Mouse (Mus musculus) A20 (cell line): ENCODE measurements around the gene Csgalnact2.
A peak's percentile ranks its signal among the peaks of the same experiment; 100 is the strongest.

Experiments
- DNase-seq: peaks from one replicate; pipeline ENCODE4 v3.0.0-alpha.2; 2011; ENCODE audit warnings: low read depth, low spot score

The Csgalnact2 gene

DNA sequence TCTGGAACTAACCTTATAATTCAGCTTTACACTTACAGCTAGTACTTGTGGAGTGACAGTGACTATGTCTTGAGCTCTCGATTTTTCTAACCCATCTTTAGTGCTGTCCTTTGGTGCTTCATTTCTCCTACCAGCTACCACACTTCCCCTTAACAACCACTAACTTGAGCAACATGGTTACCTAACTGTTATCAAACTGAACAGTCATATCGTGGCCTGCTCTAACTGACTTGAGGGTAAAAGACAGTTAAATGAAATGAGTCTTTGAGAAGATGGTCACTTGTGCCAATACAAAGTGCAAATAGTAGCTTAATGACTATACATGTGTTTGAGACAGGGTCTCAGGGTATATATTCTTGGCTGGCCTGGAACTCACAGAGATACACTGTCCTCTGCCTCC is 1.8 kb downstream of the Csgalnact2 start:
- no peak for DNase-seq

GRCm38 (mm10) chr6:118134461-118134860 is 4.5 kb downstream of the Csgalnact2 start:
- peak; percentile 59 for DNase-seq

DNA sequence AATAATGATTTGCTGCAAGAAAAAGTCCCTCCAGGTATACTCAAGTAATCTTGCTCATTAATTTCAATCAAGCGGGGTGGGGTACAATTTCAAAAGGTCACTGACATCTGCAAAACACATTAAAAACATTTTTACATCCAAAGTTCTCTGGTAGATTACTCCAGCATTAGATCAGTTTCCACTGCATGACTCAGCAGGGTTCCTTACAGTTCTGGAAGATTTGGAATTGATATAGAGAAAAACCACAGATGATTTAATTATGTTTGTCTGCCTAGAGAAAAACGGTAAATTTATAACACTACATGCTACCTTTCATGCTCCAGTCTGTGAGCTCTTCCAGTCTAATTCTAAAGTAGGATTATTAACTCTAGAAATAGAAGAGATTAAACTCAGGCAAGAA is 8.9 kb downstream of the Csgalnact2 start:
- no peak for DNase-seq

DNA sequence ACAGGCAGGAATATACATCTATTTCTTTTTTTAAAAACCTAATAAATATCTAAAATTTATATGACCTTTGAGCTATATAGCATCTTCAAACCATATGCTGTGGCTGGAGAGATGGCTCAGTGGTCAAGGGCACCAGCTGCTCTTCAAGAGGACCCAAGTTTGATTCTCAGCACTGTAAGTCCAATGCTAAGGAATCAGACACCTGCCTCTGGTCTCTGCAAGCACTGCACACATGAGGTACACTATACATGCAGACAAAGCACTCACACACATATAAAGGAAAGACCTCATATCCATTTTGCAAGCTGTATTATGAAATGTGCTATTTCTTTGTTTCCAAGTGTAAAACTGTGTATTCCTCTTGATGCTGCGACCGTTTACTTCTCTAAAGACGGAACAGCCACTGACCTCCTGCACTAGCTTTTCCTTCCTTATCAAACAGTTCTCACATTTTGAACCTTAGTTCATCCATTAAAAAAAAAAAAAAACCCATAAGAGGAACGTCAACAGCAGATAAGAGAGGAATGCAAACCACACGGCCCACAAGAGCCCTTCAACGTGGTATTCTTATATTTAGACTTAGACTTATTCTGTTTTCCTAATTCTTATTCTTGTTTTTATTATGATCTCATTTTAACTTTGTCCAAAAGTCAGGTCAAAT is 11.0 kb downstream of the Csgalnact2 start:
- no peak for DNase-seq

- no peak for DNase-seq
Measured at GRCm38 (mm10) chr6:118127198-118127597, 11.7 kb downstream of the Csgalnact2 start.

GRCm38 (mm10) chr6:118126577-118126976 is 12.4 kb downstream of the Csgalnact2 start:
- no peak for DNase-seq

DNA sequence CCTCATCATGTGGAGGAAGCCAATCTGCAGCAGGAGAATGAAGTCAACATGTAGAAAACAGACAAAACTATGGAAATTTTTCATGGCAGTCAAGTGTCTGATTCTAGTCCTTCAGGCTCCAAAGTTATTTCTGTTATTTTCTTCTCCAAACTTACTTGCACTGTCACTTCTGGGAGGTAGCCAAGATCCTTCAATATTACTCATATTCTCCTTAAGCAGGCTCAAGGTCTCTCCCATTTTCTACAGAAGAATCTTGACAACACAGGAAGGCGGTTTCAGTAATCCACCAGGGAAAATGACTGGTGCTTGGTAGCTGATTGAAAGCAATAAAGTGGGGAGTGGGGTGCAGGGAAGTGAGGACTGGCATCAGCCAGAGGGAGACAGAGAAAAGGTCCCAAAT is 16.2 kb downstream of the Csgalnact2 start:
- no peak for DNase-seq

DNA sequence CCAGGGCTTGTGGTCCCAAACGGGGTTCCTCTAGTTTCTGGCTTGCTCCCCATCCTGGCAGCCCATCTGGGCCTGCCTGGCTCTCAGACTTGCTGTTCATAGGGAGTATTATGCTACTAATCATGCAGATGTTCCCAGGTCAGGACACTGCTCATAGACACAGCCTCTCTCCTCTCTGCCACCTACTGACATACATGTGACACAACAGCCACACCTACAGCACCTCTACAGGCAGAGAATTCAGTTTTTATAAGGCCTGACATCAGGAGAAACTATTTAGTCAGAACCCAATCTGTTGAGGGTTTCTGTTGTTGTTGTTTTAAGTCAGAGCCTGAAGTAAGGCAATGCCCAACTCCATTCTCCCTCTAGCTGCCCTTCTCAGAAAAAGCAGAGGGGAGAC is 27.1 kb downstream of the Csgalnact2 start:
- DNase-seq: peak; percentile 27

DNA sequence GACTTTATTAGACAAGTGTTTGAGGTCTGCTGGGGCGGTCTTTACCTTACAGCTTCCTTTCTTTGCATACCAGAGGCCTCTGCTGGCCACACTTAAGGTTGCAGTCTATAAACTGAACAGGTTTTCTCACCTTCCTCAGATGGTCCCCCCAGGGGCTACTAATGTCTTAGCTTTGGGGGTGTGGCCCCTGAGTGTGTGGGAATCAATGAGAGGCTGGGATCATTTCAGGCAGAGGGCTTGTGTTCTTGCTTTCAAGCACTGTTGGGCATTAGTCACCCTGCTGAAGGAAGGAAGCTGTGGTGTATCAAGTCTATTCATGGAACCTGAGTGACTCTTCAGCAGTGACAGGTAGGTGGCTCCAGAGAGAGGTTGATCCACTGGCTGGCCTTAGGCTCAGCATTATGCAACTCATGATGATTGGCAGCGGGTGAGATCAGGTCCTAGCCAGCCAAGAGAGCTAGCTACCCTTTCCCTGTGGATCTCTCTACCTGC is 39.6 kb downstream of the Csgalnact2 start:
- peak; percentile 48 for DNase-seq

- DNase-seq: no peak
Measured at GRCm38 (mm10) chr6:118097765-118098365, 41.1 kb downstream of the Csgalnact2 start.

- DNase-seq: no peak
Measured at GRCm38 (mm10) chr6:118090827-118091226, 48.1 kb downstream of the Csgalnact2 start.

GRCm38 (mm10) chr6:118088750-118089440 is 50.0 kb downstream of the Csgalnact2 start:
- DNase-seq: no peak

GRCm38 (mm10) chr6:118087955-118088354 is 51.0 kb downstream of the Csgalnact2 start:
- peak; percentile 41 for DNase-seq

DNA sequence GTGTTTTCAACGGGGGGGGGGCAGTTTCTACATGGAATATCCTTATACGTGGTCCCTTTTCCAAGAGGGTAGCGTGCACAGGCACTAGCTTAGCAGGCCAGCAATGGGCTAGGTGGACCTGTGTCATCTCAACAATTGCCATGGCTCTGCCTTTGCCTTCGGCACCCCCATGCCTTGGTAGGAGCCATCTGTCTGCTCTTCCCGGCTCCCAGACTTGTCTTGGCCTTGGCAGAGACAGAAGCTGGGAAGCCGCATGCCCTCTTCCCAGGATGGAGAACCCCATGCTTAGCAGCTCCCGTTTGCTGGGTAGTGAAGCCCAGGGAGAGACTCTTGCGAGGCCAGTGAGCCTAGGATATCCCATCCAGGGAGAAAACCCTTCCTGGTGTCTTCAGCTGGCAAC is 54.3 kb downstream of the Csgalnact2 start:
- no peak for DNase-seq

- no peak for DNase-seq
Measured at GRCm38 (mm10) chr6:118083608-118084007, 55.3 kb downstream of the Csgalnact2 start.

DNA sequence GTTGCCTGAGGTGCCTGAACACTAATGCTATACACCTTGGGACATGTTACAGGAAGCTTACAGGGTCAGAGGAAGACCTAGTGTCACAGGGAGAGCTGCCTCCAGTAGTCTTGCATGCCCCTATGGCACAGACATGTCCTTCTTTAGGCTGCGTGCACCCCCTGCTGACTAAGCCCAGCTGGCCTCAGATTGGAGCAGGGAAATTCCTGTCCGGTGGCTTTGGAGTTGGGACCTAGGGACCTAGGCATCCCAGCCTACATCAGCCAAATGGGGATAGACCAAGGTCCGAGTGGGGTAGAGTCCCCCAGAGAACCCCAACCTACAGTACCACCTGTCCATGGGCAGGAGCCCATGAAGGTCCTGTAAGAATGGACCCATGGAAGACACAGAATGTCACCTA is 56.6 kb downstream of the Csgalnact2 start:
- no peak for DNase-seq

DNA sequence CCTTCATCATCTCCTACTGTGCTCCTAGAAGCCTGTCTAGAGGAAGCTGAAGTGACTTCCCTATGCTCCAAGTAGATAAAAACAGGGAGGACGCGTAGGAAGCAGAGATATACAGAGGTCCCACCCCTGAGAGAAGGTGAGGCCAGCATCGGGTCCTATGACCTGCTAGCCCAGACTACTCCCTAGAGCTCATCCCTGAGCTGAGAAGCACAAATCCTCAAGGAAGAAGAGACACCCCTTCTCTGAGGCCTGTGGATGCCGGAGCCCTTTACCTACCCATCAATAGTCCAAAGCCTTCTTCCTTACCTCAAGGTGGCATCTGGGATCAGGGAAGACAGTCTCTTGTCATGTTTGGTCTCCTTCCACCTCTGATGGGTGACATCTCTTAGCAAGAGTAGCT is 58.2 kb downstream of the Csgalnact2 start:
- no peak for DNase-seq

DNA sequence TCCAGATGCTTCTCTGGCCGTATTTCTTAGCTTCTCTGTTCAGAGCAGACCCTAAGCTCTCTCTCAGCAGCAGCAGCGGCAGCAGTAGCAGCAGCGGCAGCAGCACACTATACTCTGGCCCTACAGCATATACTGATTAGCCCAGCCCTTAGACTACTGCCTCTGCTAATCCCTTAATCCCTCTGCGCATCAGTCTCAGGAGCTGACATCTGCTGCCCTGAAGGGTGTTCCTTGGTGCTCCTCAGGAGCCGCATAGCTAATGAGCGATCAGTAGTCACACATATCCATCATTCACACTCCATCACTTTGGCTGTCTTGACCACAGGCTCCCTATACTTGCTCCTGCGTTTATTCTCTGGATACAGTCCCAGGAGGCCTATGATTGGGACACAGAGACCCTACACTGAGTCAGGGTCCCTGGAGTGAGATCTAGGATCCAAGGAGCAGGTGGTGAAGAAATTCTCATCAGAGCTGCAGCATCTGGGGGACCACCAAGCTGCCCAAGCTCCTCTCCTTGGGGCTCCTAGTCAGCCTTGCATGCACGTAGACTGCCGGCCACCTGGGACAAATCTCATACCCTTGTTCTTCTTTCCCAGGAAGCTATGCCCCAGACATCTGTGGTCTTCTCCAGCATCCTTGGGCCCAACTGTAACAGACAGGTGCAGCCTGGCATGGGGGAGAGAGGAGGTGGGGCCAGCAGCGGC is 59.0 kb downstream of the Csgalnact2 start:
- no peak for DNase-seq

GRCm38 (mm10) chr6:118079292-118079691 is 59.6 kb downstream of the Csgalnact2 start:
- no peak for DNase-seq

GRCm38 (mm10) chr6:118078751-118079150 is 60.2 kb downstream of the Csgalnact2 start:
- no peak for DNase-seq

- no peak for DNase-seq
Measured at GRCm38 (mm10) chr6:118077421-118077820, 61.5 kb downstream of the Csgalnact2 start.

DNA sequence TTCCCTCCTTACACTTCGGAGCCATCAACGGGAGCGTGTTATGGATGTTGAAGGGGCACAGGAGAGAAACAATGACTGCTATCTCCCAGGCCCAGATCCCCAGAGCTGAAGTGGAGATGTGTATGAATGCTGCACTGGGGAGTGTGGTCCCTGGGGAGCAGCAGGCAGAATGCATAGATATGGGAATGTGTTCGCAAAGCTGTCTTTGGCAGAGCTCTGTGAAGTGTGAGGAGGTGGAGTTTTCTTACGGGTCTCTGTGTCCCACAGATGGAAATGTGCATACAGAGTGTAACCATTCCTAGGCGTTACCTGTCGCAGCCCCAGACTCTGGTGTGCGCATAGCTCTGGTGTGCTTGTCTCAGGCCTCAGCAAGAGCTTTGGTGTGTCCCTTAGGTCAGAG is 62.2 kb downstream of the Csgalnact2 start:
- DNase-seq: no peak
